Mouse (Mus musculus): ENCODE results near the gene Rps18.

DNA sequence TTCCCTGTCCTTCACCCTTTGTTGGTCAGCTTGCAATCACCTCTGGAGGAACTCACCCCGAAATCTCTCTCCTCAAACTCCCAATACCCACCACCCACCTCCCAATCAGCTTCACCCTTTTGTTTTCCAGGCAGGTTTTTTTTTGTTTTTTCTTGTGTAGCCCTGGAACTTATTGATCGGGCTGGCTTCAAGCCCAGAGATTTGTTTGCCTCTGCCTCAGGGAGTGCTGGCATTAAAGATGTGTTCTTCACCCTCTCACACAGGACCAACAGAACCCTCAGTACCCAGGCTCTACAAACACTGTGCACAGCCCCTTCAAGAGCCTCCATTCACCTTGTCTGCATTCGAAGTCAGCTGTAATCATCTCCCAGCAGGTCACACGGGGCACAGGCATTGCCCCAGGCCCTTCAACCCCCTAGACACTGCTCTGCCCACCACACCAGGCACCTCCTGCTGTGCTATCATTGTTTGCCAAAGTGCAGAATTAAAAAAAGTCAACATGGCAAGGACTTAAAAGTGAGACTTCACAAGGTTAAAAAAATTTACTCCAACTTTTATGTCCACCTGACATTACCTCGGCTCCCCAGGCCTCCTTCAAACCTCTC lies 1.7 kb downstream of the Rps18 start:
- TF ChIP-seq CTCF (IDR thresholded peaks at IDR 0.05; ENCODE audit: borderline replicate concordance, insufficient read depth, low read depth, low read length) (no peak), POLR2A (IDR thresholded peaks at IDR 0.05; ENCODE audit: borderline replicate concordance, insufficient read depth, low read length) (no peak)

Data from cerebellum, adult 2 months (tissue).